Comparison of ENCODE assay signal across 19 mouse cellular contexts in the genomic region with DNA sequence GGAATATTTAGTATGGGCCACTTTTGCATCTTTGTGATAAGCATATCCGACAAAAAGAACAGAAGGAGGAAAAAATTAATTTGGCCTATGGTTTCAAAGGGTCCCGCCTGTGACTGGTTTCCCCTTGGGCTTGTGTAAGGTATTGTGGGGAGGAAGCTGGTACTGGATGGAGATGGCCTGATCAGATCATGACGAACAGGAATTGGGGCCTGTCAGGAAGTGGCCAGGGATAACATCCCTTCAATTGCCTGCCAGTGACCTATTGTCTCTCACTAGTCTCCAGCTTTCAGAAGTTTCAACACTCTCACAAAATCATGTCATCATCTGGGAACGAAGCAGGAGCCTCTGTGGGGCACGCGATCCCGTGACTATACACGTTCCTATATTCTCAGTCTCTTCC. TPM values are rescaled to one million over a fixed set of nuclear protein-coding genes. Genes with fewer than 3 reads are reported as not detected.
"Had no signal": no experiment of that assay in that cellular context is flagged by ENCODE, and none has a peak within 500 bp of the region (broad histone marks: within the 10 kb centered on the region; RNA-seq: fewer than 3 reads in every experiment).

No protein-coding gene starts in this region.

- H3K4me1 ChIP-seq: midbrain, embryonic 10.5 days; midbrain, embryonic 12.5 days had no signal

- H3K4me3 ChIP-seq: midbrain, embryonic 10.5 days; midbrain, embryonic 12.5 days; myocyte; neural tube, embryonic 13.5 days; neural tube, embryonic 15.5 days had no signal

- H3K27ac ChIP-seq: liver, embryonic 14.5 days; midbrain, embryonic 10.5 days; midbrain, embryonic 12.5 days; neural tube, embryonic 15.5 days had no signal

- H3K9ac ChIP-seq: liver, embryonic 14.5 days; lung, embryonic 14.5 days; midbrain, embryonic 12.5 days; neural tube, embryonic 13.5 days; neural tube, embryonic 15.5 days had no signal

- H3K9me3 ChIP-seq: midbrain, embryonic 10.5 days; midbrain, embryonic 12.5 days; neural tube, embryonic 13.5 days; neural tube, embryonic 15.5 days had no signal

- H3K27me3 ChIP-seq: midbrain, embryonic 12.5 days; neural tube, embryonic 13.5 days; neural tube, embryonic 15.5 days had no signal

- DNase-seq: lung, embryonic 14.5 days; lung, postnatal 36 days; midbrain, embryonic 14.5 days; retina, postnatal 1 day; right cerebral cortex, adult 18-20 months; right cerebral cortex, postnatal 25 days; right cerebral cortex, postnatal 4 days; spleen, adult 18-20 months; thymus, adult 18-20 months; thymus, postnatal 14 days; thymus, postnatal 36 days had no signal

- ATAC-seq: midbrain, embryonic 16.5 days had no signal

- H3K36me3 ChIP-seq: midbrain, embryonic 10.5 days; midbrain, embryonic 12.5 days; neural tube, embryonic 13.5 days; neural tube, embryonic 15.5 days had no signal

- H3K4me2 ChIP-seq: lung, embryonic 14.5 days; midbrain, embryonic 12.5 days; neural tube, embryonic 13.5 days; neural tube, embryonic 15.5 days had no signal

RNA-seq across cellular contexts. Expression of a gene that starts 2.7 kb away (rescaled TPM):
- polyA plus RNA-seq: midbrain, embryonic 10.5 days; midbrain, embryonic 12.5 days; midbrain, embryonic 14.5 days; neural tube, embryonic 11.5 days had no signal
